Mouse (Mus musculus): Measurements from ENCODE around the gene Dmrta2.

Gene Dmrta2

DNA sequence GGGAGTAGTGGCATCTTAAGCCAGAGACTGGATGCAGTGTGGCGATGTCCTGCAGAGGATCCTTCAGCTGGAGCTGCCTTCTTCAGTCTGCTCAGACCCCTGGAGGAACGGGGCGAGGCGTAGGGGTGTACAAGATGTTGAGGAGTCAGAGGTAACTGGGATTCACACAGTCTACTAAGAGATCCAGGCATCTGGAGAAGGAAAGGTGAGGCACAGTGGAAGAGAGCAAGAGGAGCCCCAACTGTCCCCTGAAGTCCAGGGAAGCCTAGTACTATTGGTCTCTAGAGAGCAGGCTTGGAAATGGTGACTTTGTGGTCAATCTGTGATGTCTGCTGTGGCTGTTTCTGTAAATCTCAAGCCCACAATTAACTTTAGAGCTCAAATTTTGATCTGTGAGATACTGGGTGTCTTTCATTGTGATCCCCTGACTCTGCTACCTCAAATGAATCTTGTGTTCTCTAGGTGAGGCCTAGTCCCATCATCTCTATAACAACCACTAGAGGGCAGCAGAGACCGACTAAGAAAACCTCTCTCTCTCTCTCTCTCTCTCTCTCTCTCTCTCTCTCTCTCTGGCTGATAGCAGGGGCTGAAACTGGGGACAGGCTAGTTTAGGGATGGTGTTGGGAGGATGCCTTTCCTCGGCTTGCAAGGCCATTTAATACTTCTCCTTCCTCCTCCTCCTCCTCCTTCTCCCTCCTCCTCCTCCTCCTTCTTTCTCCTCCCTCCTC lies 50.8 kb downstream of the Dmrta2 start:
- peak; percentile 35 for DNase-seq

DNA sequence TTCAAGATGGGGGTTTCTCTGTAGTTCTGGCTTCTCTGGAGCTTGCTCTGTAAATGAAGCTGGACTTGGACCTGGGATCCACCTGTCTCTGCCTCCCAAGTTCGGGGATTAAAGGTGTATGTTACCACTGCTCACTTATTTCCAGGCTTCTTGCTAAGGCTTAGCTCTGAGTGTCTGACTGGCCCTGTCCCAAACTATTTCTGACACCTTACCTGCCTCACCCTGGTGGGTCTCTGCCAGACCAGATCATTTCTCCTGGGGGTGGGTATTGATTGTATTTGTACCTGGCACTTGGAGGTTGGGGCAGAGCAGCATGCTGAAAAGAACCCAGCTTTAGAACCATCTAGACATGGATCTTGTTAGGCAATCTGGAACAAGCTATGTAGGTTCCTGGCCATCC lies 51.6 kb downstream of the Dmrta2 start:
- no peak for DNase-seq
